Mouse (Mus musculus) cerebellum, adult 18-20 months (tissue): ENCODE data around the gene Slc38a10.
A peak's percentile ranks its signal among the peaks of the same experiment; 100 is the strongest.

ENCODE experiments used
- DNase-seq, 2 experiments: peaks; one replicate each; pipeline ENCODE4 v3.0.0; 2021

Slc38a10 gene

GRCm38 (mm10) chr11:120098588-120099511 is 52.3 kb downstream of the Slc38a10 start, which contains the start of the genes Tepsin and Ndufaf8:
TSS of gene Tepsin (minus strand) at chr11:120098731.
TSS of gene Ndufaf8 (plus strand) at chr11:120098928.
- DNase-seq = peak; percentile 94 to 99

- peak in 1 of 2 experiments; percentile 22 for DNase-seq
These were observed 58.1 kb downstream of the Slc38a10 start for GRCm38 (mm10) chr11:120092817-120093591.

- DNase-seq = no peak
These were observed 60.5 kb downstream of the Slc38a10 start for GRCm38 (mm10) chr11:120090661-120091060.

GRCm38 (mm10) chr11:120086702-120087152 is 64.4 kb downstream of the Slc38a10 start, which contains the start of gene Cep131:
TSS of gene Cep131 (minus strand) at chr11:120086827.
- peak; percentile 97 to 100 for DNase-seq

GRCm38 (mm10) chr11:120085891-120086627 is 65.1 kb downstream of the Slc38a10 start:
- peak; percentile 68 to 73 for DNase-seq

- no peak for DNase-seq
These were observed 70.9 kb downstream of the Slc38a10 start for GRCm38 (mm10) chr11:120080282-120080681.

- DNase-seq = no peak
These were observed 75.0 kb downstream of the Slc38a10 start for GRCm38 (mm10) chr11:120076191-120076590.

GRCm38 (mm10) chr11:120072986-120073647 is 78.0 kb downstream of the Slc38a10 start:
- DNase-seq = no peak

- DNase-seq = no peak
These were observed 79.3 kb downstream of the Slc38a10 start for GRCm38 (mm10) chr11:120071731-120072320.

- no peak for DNase-seq
These were observed 80.1 kb downstream of the Slc38a10 start for GRCm38 (mm10) chr11:120071065-120071464.

GRCm38 (mm10) chr11:120070286-120070930 is 80.7 kb downstream of the Slc38a10 start:
- no peak for DNase-seq

GRCm38 (mm10) chr11:120069261-120069660 is 81.9 kb downstream of the Slc38a10 start:
- no peak for DNase-seq

- DNase-seq = no peak
These were observed 83.3 kb downstream of the Slc38a10 start for GRCm38 (mm10) chr11:120067834-120068233.

GRCm38 (mm10) chr11:120065291-120065690 is 85.9 kb downstream of the Slc38a10 start:
- DNase-seq = peak; percentile 74 to 76

GRCm38 (mm10) chr11:120064668-120065040 is 86.5 kb downstream of the Slc38a10 start:
- no peak for DNase-seq

- no peak for DNase-seq
These were observed 87.0 kb downstream of the Slc38a10 start for GRCm38 (mm10) chr11:120064006-120064667.

GRCm38 (mm10) chr11:120063326-120063725 is 87.8 kb downstream of the Slc38a10 start:
- DNase-seq = no peak

GRCm38 (mm10) chr11:120060634-120061033 is 90.5 kb downstream of the Slc38a10 start:
- no peak for DNase-seq

- DNase-seq = peak; percentile 62 to 71
These were observed 95.0 kb downstream of the Slc38a10 start for GRCm38 (mm10) chr11:120055953-120056732.
